Mouse (Mus musculus): ENCODE data around the gene Nf2. TPM values are rescaled to one million over a fixed set of nuclear protein-coding genes. Genes with fewer than 3 reads are reported as not detected.
"Not testable (repeated sequence)": the region's sequence is repeated elsewhere in the genome, so short reads cannot be mapped to it uniquely, and the experiment has no call there.

Gene Nf2
- total RNA-seq, 2 experiments from 2014 or later = 17.4 to 48.1 TPM

DNA sequence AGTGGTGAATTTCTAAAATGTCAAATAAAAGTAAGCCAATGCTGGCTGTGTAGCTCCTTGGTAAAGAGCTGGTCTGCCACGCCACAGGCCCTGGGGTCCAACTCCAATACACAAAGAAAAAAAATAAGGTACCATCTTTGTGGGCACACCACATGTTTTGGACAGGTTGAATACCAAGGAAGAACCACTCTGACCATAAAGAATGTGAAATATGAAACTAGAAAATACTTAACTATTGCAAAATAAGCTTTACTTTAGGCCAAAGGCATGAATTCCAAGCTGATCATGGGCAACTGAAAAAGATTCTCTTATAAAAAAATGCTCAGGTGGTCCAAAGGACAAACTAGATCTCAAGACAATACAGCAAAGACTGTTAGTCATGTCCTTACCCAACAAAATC lies 11.1 kb downstream of the Nf2 start:
- no peak for ATAC-seq (replicated peaks; ENCODE audit: poor library complexity)

DNA sequence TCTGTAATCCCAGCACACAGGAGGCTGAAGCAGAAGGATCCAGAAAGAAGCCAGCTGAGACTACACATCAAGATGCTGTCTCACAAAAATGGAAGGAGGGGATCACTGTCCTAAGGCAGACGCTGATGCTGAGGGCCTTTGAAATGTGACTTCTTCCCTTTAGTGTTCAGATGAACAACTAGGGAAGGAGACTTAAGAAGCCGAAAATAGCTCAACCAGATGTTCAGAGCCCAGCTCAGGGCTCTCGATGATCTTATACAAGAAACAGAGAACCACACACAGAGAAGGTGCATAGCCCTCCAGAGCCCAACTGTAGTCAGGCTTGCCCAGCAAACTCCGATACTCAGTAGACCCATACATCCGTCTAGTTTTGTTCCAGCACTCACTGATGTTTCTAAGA lies 12.0 kb downstream of the Nf2 start:
- no peak for ATAC-seq (replicated peaks; ENCODE audit: poor library complexity)

DNA sequence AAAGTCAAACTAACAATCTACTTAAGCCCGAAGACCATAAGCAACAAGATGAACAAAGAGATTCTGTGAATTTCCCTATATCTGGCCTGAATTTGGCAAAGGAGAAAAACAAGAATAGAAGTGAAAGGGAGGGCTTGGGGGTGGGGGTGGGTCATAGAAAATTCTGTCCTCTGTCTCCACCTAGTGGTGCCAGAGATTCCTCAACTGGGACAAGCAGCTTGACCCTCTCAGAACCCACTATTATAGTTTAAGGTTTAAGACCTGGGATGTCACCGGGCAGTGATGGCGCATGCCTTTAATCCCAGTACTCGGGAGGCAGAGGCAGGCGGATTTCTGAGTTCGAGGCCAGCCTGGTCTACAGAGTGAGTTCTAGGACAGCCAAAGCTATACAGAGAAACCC lies 12.6 kb downstream of the Nf2 start:
- ATAC-seq (replicated peaks; ENCODE audit: poor library complexity) = peak; percentile 88

DNA sequence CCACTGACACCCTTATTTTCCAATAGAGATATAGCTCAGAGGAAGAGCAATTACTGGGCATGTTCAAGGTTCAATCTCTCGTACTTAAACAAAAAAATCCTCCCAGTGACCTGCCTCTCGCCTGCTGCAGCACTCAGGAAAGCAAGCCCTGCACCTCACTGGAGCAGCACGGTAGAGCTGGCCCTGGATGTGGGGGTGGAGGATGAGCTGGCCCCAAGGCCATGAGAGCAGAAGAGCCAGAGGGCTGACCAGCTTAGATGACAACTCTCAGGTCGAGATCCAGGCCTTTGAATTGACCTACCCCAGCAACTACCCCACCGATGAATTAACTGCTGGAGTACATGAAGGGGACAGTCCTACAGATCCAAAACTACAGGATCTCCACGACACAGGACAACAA lies 13.9 kb downstream of the Nf2 start:
- no peak for ATAC-seq (replicated peaks; ENCODE audit: poor library complexity)

DNA sequence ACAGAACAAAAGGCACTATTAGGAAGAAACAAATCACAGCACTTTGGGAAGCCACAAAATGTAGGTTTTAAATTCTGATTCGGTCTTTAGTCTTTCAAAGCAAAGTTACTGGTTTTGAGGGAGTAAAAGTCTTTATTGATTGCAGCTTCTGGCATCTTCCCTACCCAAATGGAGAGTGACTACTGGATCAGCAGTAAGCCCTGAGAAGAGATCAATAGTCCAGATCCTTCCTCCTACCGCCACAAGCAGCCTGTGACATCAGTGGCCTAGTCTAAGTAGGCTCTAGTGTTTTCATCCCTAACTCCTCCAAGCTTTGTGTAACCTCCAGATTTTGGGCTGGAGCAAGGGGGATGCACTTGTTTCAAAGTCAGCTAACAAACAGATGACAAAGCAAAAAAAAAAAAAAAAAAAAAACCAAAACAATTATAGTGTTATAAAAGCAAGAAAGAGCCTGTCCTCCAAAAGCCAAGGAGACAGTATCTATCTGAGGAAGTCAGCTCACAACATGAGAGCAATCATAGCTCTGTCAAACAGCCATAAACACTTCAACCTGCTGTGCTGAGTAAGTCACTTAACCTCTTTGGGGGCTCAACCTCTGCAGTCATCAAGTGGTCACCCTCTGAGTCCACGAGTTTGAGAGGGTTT lies 15.9 kb downstream of the Nf2 start:
- ATAC-seq (replicated peaks; ENCODE audit: poor library complexity) = no peak

DNA sequence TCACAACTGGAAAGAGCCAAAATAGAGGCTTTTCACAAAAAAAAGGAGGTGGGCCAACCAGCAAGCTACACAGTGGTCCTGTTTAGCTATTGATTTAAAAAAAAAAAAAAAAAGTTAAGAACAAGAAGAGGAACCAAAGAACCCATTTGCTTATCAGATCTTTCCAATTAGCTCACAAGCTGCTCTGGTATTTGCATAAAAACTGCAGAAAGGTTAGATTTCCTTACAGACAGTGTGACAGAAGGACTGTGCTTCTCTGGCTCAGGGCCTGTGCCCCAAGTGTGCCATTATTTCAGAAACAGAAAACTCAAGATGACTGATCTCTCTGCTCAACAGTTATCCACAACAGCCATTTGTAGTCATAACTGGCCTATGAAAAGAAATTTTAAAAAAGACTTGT lies 18.3 kb downstream of the Nf2 start:
- no peak for ATAC-seq (replicated peaks; ENCODE audit: poor library complexity)

DNA sequence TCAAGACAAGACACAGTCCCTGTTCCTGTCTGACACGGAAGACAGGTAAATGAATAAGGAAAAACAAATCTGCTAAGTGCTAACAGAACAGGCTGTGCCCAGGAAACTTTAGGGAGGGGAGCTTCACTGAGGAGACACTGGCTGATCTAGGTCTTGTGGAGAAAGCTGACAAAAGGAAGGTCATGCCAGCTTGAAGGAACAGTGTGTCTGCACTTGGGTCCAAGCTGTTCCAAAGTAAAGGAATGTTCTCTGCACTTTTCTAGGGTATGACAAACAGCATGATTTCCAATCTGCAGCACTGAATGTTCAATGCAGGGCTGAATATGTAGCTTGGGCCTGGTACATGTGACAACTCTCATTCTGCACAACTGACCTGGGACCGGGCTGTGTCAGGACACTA lies 21.4 kb downstream of the Nf2 start:
- ATAC-seq (replicated peaks; ENCODE audit: poor library complexity) = no peak

DNA sequence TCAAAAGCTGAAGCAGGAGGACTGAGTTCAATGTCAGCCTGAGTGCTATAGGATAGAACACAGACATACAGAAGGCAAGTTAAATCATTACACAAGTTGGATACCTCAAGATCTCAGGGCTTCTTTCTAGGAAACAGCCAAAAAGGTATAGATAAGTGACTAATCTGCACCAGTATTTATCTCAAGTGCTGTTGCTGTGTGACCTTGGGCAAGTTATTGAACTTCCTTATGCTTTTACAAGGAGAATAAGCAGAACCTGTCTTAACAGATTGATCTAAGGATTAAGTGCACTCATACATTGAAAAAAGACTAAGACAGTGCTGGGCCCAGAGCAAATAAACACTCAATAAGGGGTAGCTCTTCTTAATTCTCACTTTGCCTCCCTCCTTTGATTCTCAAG lies 22.0 kb downstream of the Nf2 start:
- ATAC-seq (replicated peaks; ENCODE audit: poor library complexity) = no peak

DNA sequence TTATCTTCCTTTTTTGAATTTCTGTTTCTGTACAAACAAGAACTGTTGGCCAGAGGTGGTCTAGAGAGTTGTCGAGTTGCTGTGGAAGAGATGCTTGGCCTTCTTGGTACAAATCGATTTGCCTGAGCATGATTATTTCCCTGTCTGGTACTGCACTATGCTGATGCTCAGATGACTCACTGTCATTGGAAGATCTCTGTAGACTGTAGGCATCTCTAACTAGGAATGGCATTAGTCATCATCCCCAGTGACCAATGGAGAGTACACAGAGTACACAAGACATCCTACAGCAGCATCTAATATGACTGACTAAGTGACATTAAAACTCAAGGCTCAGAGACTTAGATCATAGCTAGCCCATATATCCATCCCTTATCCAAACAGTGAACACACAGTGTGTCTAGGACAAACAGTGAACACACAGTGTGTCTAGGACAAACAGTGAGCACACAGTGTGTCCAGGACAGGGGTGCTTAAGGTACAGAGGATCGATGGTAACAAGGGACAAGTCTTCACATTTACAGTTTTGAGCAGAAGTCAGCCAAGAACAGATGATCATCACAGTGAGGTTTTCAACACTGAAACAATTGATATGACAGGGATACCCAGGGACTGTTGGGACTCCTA lies 23.1 kb downstream of the Nf2 start:
- ATAC-seq (replicated peaks; ENCODE audit: poor library complexity) = no peak

DNA sequence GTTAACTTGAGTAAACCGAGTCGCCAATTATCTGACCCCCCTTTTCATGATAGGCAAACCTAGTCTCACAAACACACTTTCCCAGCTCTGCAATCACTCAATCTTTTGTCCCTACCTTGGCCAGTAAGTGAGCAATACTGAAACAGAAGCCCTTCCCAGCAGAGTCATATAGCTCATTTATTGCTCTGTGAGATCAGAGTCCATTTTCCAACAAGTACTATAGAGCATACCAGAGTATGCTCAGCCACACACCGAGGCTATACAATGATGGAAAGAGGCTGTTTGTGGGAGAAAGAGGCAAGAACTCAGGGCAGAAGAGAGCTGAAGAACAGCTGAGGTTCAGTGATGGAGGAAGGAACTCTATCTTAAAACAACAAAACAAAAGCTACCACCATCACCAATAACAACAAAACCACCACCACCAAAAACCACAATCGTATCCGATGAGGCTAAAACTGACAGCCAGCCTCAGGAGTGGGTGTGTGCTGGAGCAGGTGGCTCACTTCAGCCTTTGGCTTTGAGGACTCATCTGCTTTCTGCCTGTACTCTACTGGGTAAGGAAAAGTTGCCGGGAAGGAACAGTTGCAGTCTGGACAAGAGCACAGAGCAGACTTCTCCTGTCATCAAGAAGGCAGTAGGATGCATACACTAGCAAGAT lies 25.6 kb downstream of the Nf2 start:
- peak; percentile 34; the same call in 1 of the 2 replicates for ATAC-seq (replicated peaks; ENCODE audit: poor library complexity)

DNA sequence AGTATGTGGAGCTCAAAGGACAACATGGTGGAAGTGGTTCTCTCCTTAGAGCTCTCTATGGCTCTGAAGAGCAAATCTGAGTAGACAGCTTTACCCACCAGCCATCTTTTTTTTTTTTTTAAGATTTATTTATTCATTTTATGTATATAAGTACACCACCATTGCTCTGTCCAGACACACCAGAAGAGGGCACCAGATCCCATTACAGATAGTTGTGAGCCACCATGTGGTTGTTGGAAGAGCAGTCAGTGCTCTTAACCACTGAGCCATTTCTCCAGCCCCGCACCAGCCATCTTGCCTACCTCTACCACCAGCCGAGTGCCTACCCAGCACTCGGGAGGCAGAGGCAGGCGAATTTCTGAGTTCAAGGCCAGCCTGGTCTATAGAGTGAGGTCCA lies 26.9 kb downstream of the Nf2 start:
- not testable (repeated sequence) for ATAC-seq (replicated peaks; ENCODE audit: poor library complexity)

DNA sequence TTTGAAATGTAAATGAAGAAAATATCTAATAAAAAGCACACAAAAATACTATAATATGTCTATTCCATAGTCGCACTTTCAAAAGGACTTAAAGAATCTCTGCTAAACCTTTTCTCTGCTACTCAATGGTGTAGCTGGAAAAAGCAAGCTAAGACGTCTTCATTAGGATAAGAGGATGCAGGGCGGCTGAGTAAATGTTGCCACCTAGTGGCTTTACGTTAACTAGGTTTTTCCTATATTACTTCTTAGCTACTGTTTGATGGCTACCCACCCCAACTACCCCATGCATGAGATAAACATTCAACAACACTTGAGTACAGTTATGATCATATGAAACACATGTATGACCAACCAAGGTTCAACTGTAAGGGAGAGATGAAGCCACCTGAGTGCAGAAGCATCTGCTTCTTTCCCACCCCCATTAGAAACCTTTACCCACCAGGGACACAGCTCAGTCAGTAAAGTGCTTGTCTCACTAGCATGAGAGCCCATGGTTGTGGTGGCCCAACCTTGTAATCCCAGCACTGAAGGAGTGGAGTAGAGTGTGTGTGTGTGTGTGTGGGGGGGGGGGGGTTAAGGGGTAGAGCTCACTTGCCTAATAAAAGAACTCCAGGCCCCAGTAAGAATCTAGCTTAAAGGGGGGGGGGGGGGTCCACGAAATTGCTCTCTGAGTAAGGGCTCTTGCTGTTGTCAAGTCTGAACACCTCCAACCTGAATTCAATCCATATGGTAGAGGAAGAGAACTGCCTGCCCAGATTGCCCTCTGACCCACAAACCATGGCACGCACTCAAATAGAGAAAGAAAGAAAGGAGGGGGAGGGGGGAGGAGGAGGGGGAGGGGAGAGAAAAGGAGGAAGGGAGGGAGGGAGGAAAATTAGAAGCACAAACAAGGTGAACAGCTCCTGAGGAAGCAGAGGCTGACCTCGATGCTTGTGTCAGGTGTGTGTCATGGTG lies 27.6 kb downstream of the Nf2 start:
- ATAC-seq (replicated peaks; ENCODE audit: poor library complexity) = peak; percentile 68

DNA sequence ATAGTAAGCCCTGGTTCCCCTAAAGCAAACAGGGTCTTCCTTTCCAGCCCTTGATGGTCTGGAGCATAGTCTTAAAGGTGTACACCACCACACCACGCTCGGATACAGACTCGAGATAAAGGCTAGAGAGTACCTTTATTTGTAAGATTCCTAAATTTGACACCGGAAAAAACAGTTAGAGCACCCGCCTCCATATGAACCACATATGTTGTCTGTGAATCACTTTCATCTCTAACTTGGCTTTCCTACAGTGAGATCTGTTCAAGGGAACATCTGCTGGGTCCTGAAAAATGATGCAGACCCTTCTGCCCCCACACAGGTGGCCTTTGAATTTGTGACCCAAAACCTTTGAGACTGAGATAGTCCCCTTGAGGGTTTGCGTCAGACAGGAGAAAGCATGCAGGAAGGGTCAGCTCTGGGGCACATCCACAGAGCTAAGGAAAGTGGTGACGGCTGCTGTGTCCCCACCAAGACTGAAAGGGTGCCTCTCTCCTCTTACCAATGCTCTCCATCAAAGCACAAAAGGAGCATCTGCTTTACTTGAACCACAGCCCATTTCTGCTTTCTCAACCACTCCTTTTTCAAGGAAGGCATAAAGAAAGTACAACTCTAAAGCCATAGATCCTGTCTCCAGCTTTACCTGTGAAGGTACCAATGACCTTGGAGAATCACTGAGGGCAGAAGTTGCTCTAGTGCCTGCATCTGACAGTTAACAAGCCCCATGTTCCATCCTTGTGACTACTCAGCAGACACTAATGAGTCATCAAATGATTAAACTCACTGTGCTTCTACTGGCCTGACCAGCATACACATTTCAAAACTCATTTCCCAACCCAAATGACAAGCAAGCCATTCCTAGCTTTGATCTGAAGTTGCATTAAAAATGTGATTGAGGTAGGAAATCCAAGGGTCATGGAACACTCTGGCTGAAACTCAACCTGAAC lies 34.6 kb downstream of the Nf2 start:
- ATAC-seq (replicated peaks; ENCODE audit: poor library complexity) = no peak

DNA sequence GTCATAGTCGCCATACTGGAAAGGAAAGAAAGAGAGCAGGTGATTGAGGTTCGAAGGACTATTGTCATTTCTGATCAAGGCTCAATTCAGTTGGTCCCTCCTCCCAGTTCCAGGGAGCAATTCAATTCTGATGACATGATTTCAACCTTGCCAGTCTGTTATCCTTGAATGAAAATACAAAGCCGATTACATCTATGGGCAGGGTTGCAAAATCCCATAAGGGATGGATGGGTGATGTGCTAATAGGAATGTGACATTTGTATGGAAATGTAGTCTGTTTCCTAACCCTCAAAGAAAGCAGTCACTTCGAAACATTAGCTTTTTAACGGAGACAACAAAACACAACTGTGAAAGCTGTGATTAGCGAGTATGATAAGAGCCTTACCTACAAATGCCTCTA lies 41.0 kb downstream of the Nf2 start:
- no peak for ATAC-seq (replicated peaks; ENCODE audit: poor library complexity)

DNA sequence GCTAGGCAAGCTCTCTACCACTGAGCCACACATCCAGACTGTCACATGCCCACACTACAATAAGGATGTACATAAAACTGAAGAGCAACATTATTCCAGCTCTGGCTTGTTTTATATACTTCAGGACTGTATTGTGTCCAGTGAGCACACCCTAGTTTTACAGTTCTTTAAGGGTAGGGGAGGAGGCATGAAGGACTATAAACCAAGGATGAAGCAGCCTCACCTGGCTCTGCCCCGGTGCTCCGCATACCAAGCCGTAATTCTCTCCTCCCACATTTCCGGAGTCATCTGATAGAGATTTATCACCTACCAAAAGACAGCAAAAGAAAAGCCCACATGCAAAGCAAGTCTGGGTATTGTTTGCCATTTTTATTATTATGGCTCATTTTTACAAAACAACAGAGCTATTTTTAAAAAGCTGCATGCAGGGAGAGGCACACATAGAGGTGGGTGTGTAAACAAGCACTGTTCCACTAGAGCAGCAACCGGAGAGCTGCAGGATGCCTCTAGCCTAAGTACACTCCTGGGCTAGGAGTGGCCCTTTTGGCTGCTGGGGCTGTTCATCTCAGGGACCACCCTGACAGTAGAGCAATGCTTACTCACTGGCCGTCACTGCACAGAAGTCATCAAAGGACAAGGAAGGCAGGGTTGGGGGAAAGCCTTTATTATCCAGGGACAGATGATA lies 43.2 kb downstream of the Nf2 start:
- no peak for ATAC-seq (replicated peaks; ENCODE audit: poor library complexity)

DNA sequence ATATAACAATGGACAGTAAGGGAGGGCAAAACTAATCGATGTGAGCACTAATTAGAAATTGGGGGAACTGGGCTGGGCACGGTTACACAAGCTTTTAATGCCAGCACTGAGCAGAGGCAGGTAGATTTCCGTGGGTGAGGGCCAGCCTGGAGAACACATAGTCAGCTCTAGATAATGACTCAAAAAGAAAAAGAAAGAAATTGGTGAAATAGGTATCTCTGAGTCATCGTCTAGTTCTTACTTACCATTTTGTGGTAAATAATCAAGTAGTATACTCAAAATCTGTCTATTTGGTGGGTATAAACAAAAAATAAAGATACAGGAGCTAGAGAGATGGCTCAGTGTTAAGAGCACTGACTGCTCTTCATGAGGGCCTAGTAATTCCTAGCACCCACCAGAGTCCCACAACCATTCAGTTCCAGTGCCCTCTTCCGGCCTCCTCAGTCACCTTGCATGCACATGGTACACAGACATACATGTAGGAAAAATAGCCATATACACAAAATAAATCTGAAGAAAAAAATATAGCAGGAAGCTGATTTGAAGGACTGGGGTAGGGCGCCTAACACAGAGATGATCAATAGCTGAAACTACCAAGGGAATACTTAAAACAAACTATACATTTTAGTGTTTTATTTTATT lies 44.3 kb downstream of the Nf2 start:
- no peak for ATAC-seq (replicated peaks; ENCODE audit: poor library complexity)

DNA sequence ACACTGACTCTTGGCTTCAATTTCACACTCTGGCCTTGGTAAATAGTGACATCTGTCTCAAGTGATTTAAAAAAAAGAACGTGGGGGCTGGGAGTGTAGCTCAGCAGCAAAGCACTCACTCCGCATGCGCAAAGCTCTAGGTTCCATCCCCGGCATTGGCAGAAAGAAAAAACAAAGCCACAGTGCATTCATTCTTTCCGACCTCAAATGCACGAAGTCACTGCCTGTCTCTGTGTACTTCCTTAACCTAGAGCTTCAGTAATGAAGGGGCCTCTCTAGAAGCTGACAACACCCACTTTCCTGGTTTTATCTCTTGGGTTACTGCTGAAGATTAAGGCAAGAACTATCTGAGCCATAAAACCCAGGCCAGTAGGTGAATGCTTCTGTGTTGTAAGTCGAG lies 45.4 kb downstream of the Nf2 start:
- no peak for ATAC-seq (replicated peaks; ENCODE audit: poor library complexity)

DNA sequence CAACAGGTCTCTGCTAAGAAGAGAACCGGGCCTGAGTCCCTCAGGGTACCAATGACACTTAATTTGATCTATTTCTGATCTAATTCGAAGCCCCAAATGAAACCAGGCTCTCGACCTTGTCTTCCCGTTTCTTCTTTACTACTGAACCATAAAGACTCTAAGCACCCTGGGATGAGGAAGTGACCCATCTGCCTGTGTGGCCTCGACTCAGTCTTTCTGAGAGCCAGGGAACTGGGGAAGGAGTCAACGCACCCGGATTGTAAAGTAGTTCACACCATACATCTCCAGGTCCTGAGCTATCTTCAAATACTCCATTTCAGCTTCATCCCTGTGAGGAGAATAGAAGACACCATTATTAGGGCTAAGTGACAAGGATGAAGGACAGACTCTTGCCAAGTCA lies 45.9 kb downstream of the Nf2 start:
- 0 out of 2 replicates have a peak, but pooled peaks have one; percentile 37 for ATAC-seq (replicated peaks; ENCODE audit: poor library complexity)

DNA sequence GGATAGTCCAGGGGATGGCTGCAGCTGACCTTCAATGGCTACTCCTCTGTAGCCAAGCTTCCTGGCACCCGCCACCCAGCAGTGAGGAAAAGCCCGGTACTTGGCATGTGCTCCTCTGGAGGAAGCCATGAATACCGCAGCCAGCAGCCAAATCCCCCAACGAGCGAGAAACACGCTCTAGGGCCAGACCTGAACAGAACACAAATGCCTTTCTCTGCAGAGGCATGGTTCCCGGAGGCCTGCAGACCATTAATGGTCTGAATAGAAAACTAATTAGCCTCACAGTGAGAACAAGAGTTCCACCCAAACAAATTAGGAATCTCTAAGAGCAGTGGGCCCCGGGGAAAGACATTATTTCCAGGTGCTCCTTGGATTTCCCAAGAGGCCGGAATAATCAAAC lies 46.3 kb downstream of the Nf2 start:
- ATAC-seq (replicated peaks; ENCODE audit: poor library complexity) = no peak
